Mouse (Mus musculus) hindbrain, embryonic 13.5 days (tissue): ENCODE results near the gene AC109138.7. TPM values are rescaled to one million over a fixed set of nuclear protein-coding genes. Genes with fewer than 3 reads are reported as not detected.

Experiments used
- ATAC-seq: fragments of 200-750 bp; cut with Nextera tagmentation; 2 replicates; pipeline ENCODE4 v1.8.0; 2017; ENCODE audit warnings: moderate TSS enrichment; ENCODE audit not compliant: low FRiP score
- H3K27ac ChIP-seq: fragments of 300-500 bp; sonication (generic); 2 replicates; pipeline ENCODE4 v1.5.1; 2015; ENCODE audit warnings: inconsistent platforms, mild to moderate bottlenecking, moderate library complexity
- H3K27me3 ChIP-seq: fragments of 300-500 bp; sonication (generic); 2 replicates; pipeline ENCODE4 v1.6.1; 2015; ENCODE audit warnings: mild to moderate bottlenecking, inconsistent platforms
- H3K36me3 ChIP-seq: fragments of 300-500 bp; sonication (generic); 2 replicates; pipeline ENCODE4 v1.6.1; 2015; ENCODE audit warnings: mild to moderate bottlenecking, inconsistent platforms
- H3K4me1 ChIP-seq: fragments of 300-500 bp; sonication (generic); replicated peaks from 2 replicates; pipeline ENCODE4 v1.6.1; 2015; ENCODE audit warnings: inconsistent platforms
- H3K4me2 ChIP-seq: fragments of 300-500 bp; sonication (generic); 2 replicates; pipeline ENCODE4 v1.6.1; 2015; ENCODE audit warnings: inconsistent platforms, mild to moderate bottlenecking, moderate library complexity
- H3K4me3 ChIP-seq: fragments of 300-500 bp; sonication (generic); 2 replicates; pipeline ENCODE4 v1.5.1; 2015; ENCODE audit warnings: mild to moderate bottlenecking, inconsistent platforms
- H3K9ac ChIP-seq: fragments of 300-500 bp; sonication (generic); 2 replicates; pipeline ENCODE4 v1.6.1; 2015; ENCODE audit warnings: mild to moderate bottlenecking, inconsistent platforms
- H3K9me3 ChIP-seq: fragments of 300-500 bp; sonication (generic); 2 replicates; pipeline ENCODE4 v1.6.1; 2016; ENCODE audit warnings: inconsistent platforms
- WGBS: fragments of 180-500 bp; shearing (Covaris S2); methylation state at CpG from one replicate; pipeline ENCODE4 v1.1.7; 2015; 5-methylcytosine and 5-hydroxymethylcytosine counted together
- polyA plus RNA-seq: library from polyadenylated mRNA; unstranded; fragments of >200 nt; fragmentation: Nextera tagmentation; extraction: Ambion mirVana; gene quantifications from 2 replicates; pipeline ENCODE4 v1.2.1, GENCODE M21; 2015

AC109138.7 gene
- polyA plus RNA-seq, 1 experiment from 2014 or later = not detected

GRCm38 (mm10) chr19:4196048-4196447, 18.1 kb upstream of the AC109138.7 start:
- Histone ChIP-seq H3K4me3 (no peak overlapping the region), H3K27me3 (no peaks in the 10 kb centered on the region), H3K9me3 (no peaks in the 10 kb centered on the region), H3K9ac (no peak overlapping the region), H3K36me3 (peaks cover 62% of the 10 kb centered on the region), H3K4me1 (peaks cover 42% of the 10 kb centered on the region), H3K27ac (no peak overlapping the region), H3K4me2 (no peak overlapping the region)
- ATAC-seq = no peak
- 66% methylated on average over 2 of the region's 2 CpGs for WGBS

GRCm38 (mm10) chr19:4196548-4196947, 17.6 kb upstream of the AC109138.7 start:
- H3K4me3 ChIP-seq = no peak overlapping the region
- WGBS = 54% methylated on average over 5 of the region's 5 CpGs
- ATAC-seq = no peak
- no peaks in the 10 kb centered on the region for H3K9me3 ChIP-seq
- peaks cover 62% of the 10 kb centered on the region for H3K36me3 ChIP-seq
- peaks cover 40% of the 10 kb centered on the region for H3K4me1 ChIP-seq
- no peak overlapping the region for H3K9ac ChIP-seq
- no peaks in the 10 kb centered on the region for H3K27me3 ChIP-seq
- H3K27ac ChIP-seq = no peak overlapping the region
- no peak overlapping the region for H3K4me2 ChIP-seq

- Histone ChIP-seq H3K4me2 (no peak overlapping the region), H3K4me1 (peaks cover 44% of the 10 kb centered on the region), H3K27me3 (no peaks in the 10 kb centered on the region), H3K36me3 (peaks cover 62% of the 10 kb centered on the region), H3K4me3 (no peak overlapping the region), H3K27ac (no peak overlapping the region), H3K9me3 (no peaks in the 10 kb centered on the region), H3K9ac (no peak overlapping the region)
- ATAC-seq = no peak
- WGBS = 72% methylated on average over 3 of the region's 3 CpGs
Measured at GRCm38 (mm10) chr19:4197180-4197579, 17.0 kb upstream of the AC109138.7 start.

- Histone ChIP-seq H3K27me3 (peaks cover 24% of the 10 kb centered on the region), H3K9ac (peak within 1 kb of the TSS; percentile 84), H3K36me3 (peaks cover 28% of the 10 kb centered on the region), H3K9me3 (no peaks in the 10 kb centered on the region), H3K27ac (peak within 1 kb of the TSS; percentile 56), H3K4me1 (peaks cover 23% of the 10 kb centered on the region), H3K4me2 (peak within 1 kb of the TSS; percentile 94), H3K4me3 (peak within 1 kb of the TSS; percentile 64)
- ATAC-seq = peak; percentile 82
- under 1% methylated on average over 34 of the region's 34 CpGs for WGBS
Measured at GRCm38 (mm10) chr19:4201291-4201909, 12.8 kb upstream of the AC109138.7 start, which contains the start of gene Rad9a. Rad9a (minus strand) TSS chr19:4201662.

GRCm38 (mm10) chr19:4202149-4202548, 12.0 kb upstream of the AC109138.7 start:
- H3K27ac ChIP-seq = no peak overlapping the region
- H3K9me3 ChIP-seq = no peaks in the 10 kb centered on the region
- 28% methylated on average over 7 of the region's 7 CpGs for WGBS
- H3K27me3 ChIP-seq = peaks cover 30% of the 10 kb centered on the region
- H3K9ac ChIP-seq = peak overlapping the region; percentile 80
- H3K4me2 ChIP-seq = peak overlapping the region; percentile 94
- peaks cover 21% of the 10 kb centered on the region for H3K36me3 ChIP-seq
- H3K4me1 ChIP-seq = peaks cover 23% of the 10 kb centered on the region
- H3K4me3 ChIP-seq = peak overlapping the region; percentile 64
- peak; percentile 21; the same call in 1 of the 2 replicates for ATAC-seq

GRCm38 (mm10) chr19:4203148-4203547, 11.0 kb upstream of the AC109138.7 start:
- 0 out of 2 replicates have a peak overlapping the region, but pooled peaks have one; percentile 94 for H3K4me2 ChIP-seq

GRCm38 (mm10) chr19:4203604-4204326, 10.4 kb upstream of the AC109138.7 start:
- no peak for ATAC-seq
- 69% methylated on average over 13 of the region's 13 CpGs for WGBS
- Histone ChIP-seq H3K36me3 (peaks cover 6% of the 10 kb centered on the region; the same call in 1 of the 2 replicates), H3K27ac (no peak overlapping the region; the same call in 1 of the 2 replicates), H3K4me1 (peaks cover 23% of the 10 kb centered on the region), H3K4me2 (no peak overlapping the region), H3K4me3 (no peak overlapping the region), H3K27me3 (peaks cover 41% of the 10 kb centered on the region), H3K9ac (peak overlapping the region; percentile 19; the same call in 1 of the 2 replicates), H3K9me3 (no peaks in the 10 kb centered on the region)

More at GRCm38 (mm10) chr19:4203148-4203547, 11.0 kb upstream of the AC109138.7 start:
- no peak for ATAC-seq
- Histone ChIP-seq H3K9me3 (no peaks in the 10 kb centered on the region), H3K9ac (no peak overlapping the region), H3K36me3 (peaks cover 12% of the 10 kb centered on the region), H3K4me1 (peaks cover 23% of the 10 kb centered on the region), H3K27me3 (peaks cover 35% of the 10 kb centered on the region), H3K4me3 (no peak overlapping the region), H3K27ac (no peak overlapping the region)
- 78% methylated on average over 3 of the region's 3 CpGs for WGBS

- H3K4me1 ChIP-seq = peaks cover 23% of the 10 kb centered on the region
- H3K4me2 ChIP-seq = no peak overlapping the region
- no peak overlapping the region for H3K9ac ChIP-seq
- ATAC-seq = no peak
- H3K36me3 ChIP-seq = no peaks in the 10 kb centered on the region
- no peak overlapping the region for H3K27ac ChIP-seq
- H3K9me3 ChIP-seq = no peaks in the 10 kb centered on the region
- WGBS = 69% methylated on average over 3 of the region's 4 CpGs
- peaks cover 43% of the 10 kb centered on the region for H3K27me3 ChIP-seq
- H3K4me3 ChIP-seq = no peak overlapping the region
Measured at GRCm38 (mm10) chr19:4204889-4205288, 9.3 kb upstream of the AC109138.7 start.

- WGBS = 0% methylated on average over 2 of the region's 2 CpGs
- H3K4me2 ChIP-seq = no peak overlapping the region
- H3K9me3 ChIP-seq = no peaks in the 10 kb centered on the region
- H3K27ac ChIP-seq = no peak overlapping the region
- H3K27me3 ChIP-seq = peaks cover 58% of the 10 kb centered on the region
- H3K4me1 ChIP-seq = peaks cover 7% of the 10 kb centered on the region
- H3K36me3 ChIP-seq = no peaks in the 10 kb centered on the region
- H3K4me3 ChIP-seq = no peak overlapping the region
- ATAC-seq = 0 out of 2 replicates have a peak, but pooled peaks have one; percentile 30
- H3K9ac ChIP-seq = no peak overlapping the region
Measured at GRCm38 (mm10) chr19:4206971-4207370, 7.2 kb upstream of the AC109138.7 start.

- Histone ChIP-seq H3K27me3 (peaks cover 74% of the 10 kb centered on the region), H3K4me1 (peaks cover 10% of the 10 kb centered on the region), H3K4me3 (no peak overlapping the region), H3K9ac (no peak overlapping the region), H3K4me2 (no peak overlapping the region), H3K9me3 (no peaks in the 10 kb centered on the region), H3K36me3 (no peaks in the 10 kb centered on the region), H3K27ac (no peak overlapping the region)
- ATAC-seq = no peak
- 80% methylated on average over 5 of the region's 5 CpGs for WGBS
Measured at GRCm38 (mm10) chr19:4208563-4208962, 5.6 kb upstream of the AC109138.7 start.

GRCm38 (mm10) chr19:4211891-4212588, 2.1 kb upstream of the AC109138.7 start:
- Histone ChIP-seq H3K4me3 (no peak overlapping the region), H3K27ac (no peak overlapping the region), H3K4me1 (peaks cover 42% of the 10 kb centered on the region), H3K9me3 (no peaks in the 10 kb centered on the region), H3K27me3 (peaks cover 79% of the 10 kb centered on the region), H3K36me3 (no peaks in the 10 kb centered on the region), H3K4me2 (no peak overlapping the region), H3K9ac (no peak overlapping the region; the same call in 1 of the 2 replicates)
- ATAC-seq = no peak
- WGBS = 21% methylated on average over 4 of the region's 4 CpGs

- ATAC-seq = no peak
- Histone ChIP-seq H3K4me3 (no peak overlapping the region; the same call in 1 of the 2 replicates), H3K9me3 (no peaks in the 10 kb centered on the region), H3K4me1 (peaks cover 44% of the 10 kb centered on the region), H3K27me3 (peaks cover 85% of the 10 kb centered on the region), H3K9ac (peak overlapping the region; percentile 75; the same call in 1 of the 2 replicates), H3K4me2 (peak overlapping the region; percentile 91), H3K36me3 (no peaks in the 10 kb centered on the region), H3K27ac (no peak overlapping the region)
- WGBS = 3% methylated on average over 9 of the region's 9 CpGs
Measured at GRCm38 (mm10) chr19:4213524-4213974, 608 bp upstream of the AC109138.7 start.
